Mouse (Mus musculus) brown adipose tissue, adult 24 weeks (tissue): Measurements from ENCODE around the gene Ptk7. TPM values are rescaled to one million over a fixed set of nuclear protein-coding genes. Genes with fewer than 3 reads are reported as not detected.
"Not testable (repeated sequence)": the region's sequence is repeated elsewhere in the genome, so short reads cannot be mapped to it uniquely, and the experiment has no call there.

Experiments
- H3K27ac ChIP-seq: fragments of 200-500 bp; replicated peaks from 2 replicates; pipeline ENCODE4 v1.5.1; 2012; ENCODE audit warnings: low read depth, mild to moderate bottlenecking, low read length
- H3K4me1 ChIP-seq: fragments of 200-500 bp; 2 replicates; pipeline ENCODE4 v1.6.1; 2012; ENCODE audit warnings: low read length, mixed read lengths; ENCODE audit not compliant: control insufficient read depth, insufficient read depth, insufficient read length
- H3K4me3 ChIP-seq: fragments of 200-500 bp; 2 replicates; pipeline ENCODE4 v1.5.1; 2012; ENCODE audit warnings: low read depth, mild to moderate bottlenecking, low read length, moderate library complexity; ENCODE audit not compliant: insufficient read depth
- polyA plus RNA-seq: library from polyadenylated mRNA; stranded (reverse); fragments of >200 nt; gene quantifications from 2 replicates; pipeline ENCODE4 v1.2.4, GENCODE M21; 2012; ENCODE audit not compliant: missing spikeins, insufficient read depth, insufficient read length

The Ptk7 gene
- polyA plus RNA-seq, 1 experiment = not detected

DNA sequence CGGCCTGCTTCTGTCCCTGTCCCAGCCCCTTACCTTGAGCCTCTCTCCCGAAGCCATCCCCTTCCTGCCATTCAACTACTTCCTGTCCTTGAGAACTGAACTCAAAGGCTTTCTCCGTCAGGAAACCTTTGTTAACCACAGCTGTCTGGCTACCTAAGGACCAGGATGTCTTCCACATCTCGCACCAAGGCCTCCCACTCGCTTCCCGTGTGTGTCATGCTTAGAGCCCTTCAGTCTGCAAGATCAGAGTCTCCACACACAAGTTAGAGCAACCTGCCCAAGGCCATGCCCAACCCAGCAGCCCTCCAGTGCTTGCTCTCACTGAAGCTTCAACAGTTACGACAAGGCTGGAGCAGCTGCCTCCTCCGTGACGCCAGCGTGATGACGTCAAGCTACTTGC lies 58.3 kb downstream of the Ptk7 start:
- Histone ChIP-seq H3K27ac (peak overlapping the region; percentile 69), H3K4me1 (0 out of 2 replicates have a peak, but pooled peaks cover 4% of the 10 kb centered on the region), H3K4me3 (no peak overlapping the region; the same call in 1 of the 2 replicates)

DNA sequence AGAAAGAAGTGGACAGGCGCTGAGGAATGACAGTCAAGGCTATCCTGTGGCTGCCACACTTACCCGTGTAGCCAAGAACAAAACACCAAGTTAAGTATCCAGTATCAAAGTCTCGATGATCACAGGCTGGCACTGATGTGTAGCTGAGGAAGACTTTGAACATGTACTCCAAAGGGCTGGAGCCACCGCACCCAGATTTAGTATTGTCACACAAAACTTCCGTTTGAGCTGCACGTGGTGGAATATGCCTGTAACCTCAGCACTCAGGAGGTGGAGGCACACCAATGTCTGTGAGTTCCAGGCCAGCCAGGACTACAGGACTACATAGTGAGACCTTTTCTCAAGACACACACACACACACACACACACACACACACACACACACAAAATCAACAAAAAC lies 70.2 kb downstream of the Ptk7 start:
- Histone ChIP-seq H3K4me3 (no peak overlapping the region), H3K4me1 (no peaks in the 10 kb centered on the region)

GRCm38 (mm10) chr17:46558151-46558550 lies 71.2 kb downstream of the Ptk7 start:
- H3K4me3 ChIP-seq = no peak overlapping the region
- no peak overlapping the region for H3K27ac ChIP-seq
- peaks cover 4% of the 10 kb centered on the region for H3K4me1 ChIP-seq

More for the DNA sequence above, 70.2 kb downstream of the Ptk7 start:
- H3K27ac ChIP-seq = no peak overlapping the region

- not testable (repeated sequence) for H3K4me1 ChIP-seq, H3K4me3 ChIP-seq, H3K27ac ChIP-seq
Observed at GRCm38 (mm10) chr17:46557321-46557720, 72.0 kb downstream of the Ptk7 start.

- Histone ChIP-seq H3K4me1 (peaks cover 4% of the 10 kb centered on the region), H3K27ac (peak overlapping the region; percentile 88), H3K4me3 (peak overlapping the region; percentile 76)
Observed at GRCm38 (mm10) chr17:46556584-46556945, 72.7 kb downstream of the Ptk7 start.

DNA sequence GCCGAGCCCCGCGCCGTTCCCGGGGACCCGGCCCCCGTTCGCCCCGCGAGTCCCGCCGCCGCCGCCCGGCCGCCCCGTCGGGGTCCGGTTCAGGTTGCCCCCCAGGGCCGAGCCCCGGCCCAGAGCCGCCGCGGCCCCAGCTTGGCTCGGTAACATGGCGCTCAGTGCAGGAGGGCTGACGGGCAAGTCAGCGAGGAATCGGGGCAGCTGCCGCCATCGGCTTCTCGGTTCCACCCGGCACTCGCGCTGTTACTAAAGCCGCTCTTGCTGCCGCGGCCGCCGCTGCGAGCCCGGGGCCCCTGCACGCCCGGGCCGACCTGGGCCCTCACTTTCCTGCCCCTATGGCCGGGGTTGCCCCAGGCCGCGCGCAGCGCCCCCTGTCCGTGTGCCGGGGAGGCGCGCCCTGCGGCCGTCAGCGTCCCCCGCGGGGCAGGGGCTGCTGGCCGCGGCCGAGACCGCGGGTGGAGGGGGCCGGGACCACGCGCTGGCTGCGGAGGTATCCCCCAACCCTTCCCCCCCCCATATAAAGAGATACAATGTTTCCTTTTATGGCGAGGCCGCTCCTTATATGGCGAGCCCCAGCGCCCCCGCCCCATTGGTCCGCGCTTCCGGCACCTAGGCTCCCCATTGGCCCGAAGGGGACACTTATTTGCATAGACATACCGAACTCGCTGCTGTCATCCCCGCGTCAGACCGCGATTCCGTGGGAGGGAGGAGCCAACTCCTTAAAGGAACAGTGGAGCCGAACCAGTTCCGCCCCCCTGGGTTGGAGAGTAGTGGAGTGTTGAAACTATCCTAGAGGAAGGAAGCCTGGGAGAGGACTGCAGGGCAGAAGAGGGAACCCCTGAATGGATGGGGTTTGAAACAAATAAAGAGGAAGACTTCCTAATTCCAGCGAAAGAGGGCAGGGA lies 73.4 kb downstream of the Ptk7 start, which contains the start of gene Srf:
Gene Srf, minus strand, starts transcription at position 503 of the 911 bp plus-strand sequence.
- Histone ChIP-seq H3K4me3 (peak within 1 kb of the TSS; percentile 93), H3K4me1 (peaks cover 4% of the 10 kb centered on the region), H3K27ac (peak within 1 kb of the TSS; percentile 88)

DNA sequence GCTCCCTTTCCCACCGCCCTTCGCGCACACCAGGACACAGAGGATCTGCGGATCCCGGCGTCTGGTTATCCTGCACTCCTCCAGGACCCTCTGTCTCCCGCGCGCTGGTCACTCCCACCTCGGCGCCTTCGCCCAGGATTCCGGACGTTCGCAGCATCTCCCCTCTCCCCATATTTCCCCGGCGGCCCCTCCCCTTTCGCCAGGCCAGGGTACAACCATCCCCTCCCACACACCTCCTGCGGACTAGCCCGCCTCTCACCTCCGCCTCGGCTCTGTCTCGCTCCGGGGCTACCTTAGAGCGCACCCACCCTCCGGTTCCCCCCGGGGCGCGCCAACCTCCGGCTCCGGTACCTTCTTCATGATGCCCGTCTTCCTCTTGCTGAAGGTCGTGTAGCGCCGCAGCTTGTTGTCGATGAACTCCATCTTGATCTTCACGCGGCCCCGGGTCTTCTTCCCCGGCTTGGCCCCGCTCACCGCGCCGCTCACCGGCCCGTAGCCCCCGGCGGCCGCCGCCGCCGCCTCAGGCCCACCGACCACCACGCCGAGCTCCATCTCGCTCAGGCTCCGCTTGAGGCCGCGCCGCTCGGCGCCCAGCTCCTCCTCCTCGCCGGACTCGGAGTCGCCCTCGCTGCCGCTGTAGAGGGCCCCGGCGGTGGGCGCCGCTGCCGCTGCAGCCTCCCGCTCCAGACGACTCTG lies 74.2 kb downstream of the Ptk7 start:
- peak overlapping the region; percentile 93 for H3K4me3 ChIP-seq
- peaks cover 4% of the 10 kb centered on the region for H3K4me1 ChIP-seq
- H3K27ac ChIP-seq = peak overlapping the region; percentile 86

DNA sequence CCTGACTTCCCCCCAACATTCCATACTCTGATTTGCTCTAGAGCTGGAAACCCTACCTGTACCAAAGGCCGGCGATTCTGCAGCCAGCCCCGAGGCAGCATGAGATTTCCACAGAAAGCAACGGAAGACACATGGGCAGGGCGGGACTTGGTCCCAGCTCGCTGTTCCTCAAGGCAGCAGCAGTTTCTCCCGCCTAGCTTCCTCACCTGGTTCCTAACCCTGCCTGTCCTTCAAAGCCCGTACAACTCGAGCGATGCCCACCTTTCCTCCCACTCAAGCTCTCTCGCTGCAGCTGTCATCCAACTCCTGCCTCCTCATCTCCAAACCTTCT lies 74.7 kb downstream of the Ptk7 start:
- Histone ChIP-seq H3K4me1 (peaks cover 4% of the 10 kb centered on the region), H3K4me3 (peak overlapping the region; percentile 93), H3K27ac (peak overlapping the region; percentile 28)

- Histone ChIP-seq H3K4me1 (peaks cover 4% of the 10 kb centered on the region), H3K27ac (no peak overlapping the region), H3K4me3 (peak overlapping the region; percentile 93)
Observed at GRCm38 (mm10) chr17:46553926-46554325, 75.4 kb downstream of the Ptk7 start.

GRCm38 (mm10) chr17:46553469-46553868 lies 75.8 kb downstream of the Ptk7 start:
- peaks cover 4% of the 10 kb centered on the region for H3K4me1 ChIP-seq
- H3K4me3 ChIP-seq = peak overlapping the region; percentile 93

DNA sequence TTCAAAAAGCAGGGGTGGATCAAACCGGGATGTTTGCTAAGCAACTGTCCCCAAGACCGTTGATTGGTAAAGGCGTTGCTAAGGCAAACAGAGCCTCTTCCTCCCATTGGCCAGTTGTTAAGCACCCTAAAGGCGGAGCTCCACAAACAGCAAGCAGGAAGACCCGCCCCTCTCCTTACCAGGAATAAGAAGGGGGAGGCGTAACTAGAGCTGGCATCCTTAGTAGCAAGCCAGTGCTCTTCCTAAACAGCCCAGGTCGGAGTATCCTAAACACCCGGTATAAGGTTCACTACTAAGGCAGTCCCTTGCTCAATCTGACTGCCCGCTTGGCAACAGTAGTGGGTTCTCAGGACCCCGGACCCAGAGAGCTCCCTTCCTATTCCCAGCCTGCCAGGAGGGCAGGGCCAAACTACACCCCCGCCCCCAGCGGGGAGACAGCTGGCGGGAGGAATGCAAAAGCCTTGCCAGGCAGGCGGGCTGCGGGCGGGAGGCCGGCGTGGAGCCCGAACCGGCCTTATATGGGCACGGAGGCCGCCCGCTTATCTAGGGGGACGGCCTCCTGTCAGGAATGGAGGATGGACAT lies 76.4 kb downstream of the Ptk7 start:
- peak overlapping the region; percentile 89 for H3K27ac ChIP-seq
- peaks cover 4% of the 10 kb centered on the region for H3K4me1 ChIP-seq
- H3K4me3 ChIP-seq = peak overlapping the region; percentile 93

More at GRCm38 (mm10) chr17:46553469-46553868, 75.8 kb downstream of the Ptk7 start:
- peak overlapping the region; percentile 89 for H3K27ac ChIP-seq

- H3K27ac ChIP-seq = no peak overlapping the region
- no peak overlapping the region for H3K4me3 ChIP-seq
- H3K4me1 ChIP-seq = peaks cover 4% of the 10 kb centered on the region
Observed at GRCm38 (mm10) chr17:46552151-46552550, 77.2 kb downstream of the Ptk7 start.

DNA sequence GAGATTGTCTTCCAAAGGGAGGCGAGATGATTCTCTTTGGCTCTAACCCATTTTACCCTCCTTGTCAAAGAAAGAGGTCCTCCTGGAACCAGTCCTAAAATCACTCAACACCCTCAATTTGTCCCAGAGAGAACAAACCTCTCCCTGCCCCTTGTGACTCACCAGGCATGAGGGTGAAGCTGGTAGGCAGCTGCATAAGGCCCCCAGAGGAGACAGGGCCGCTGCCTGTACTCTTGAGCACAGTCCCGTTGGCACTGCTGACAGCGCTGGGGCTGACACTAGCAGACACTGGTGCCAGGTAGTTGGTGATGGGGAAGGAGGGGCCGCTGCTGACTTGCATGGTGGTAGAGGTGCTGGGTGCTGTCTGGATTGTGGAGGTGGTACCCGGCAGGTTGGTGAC lies 77.9 kb downstream of the Ptk7 start:
- Histone ChIP-seq H3K4me1 (peaks cover 4% of the 10 kb centered on the region), H3K4me3 (no peak overlapping the region), H3K27ac (no peak overlapping the region)

DNA sequence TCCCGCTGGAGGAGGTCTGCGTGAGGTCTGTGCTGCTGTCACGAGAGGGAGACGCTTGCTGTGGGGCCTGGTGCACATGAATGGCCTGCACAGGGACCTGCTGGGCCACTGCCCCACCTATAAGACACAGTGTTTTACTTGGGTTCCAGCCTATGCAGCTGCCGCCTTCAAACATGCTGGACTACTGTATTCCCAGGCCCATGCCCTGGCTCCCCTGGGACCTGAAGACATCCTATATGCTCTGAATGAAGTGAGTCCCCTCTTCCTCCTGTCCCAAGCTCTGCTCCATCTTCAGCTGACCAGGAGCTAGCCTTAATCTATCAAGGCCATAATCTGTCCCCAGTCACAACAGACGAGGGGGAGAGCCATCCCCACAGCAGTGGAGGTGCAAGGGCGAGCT lies 78.4 kb downstream of the Ptk7 start:
- no peak overlapping the region for H3K27ac ChIP-seq
- H3K4me3 ChIP-seq = no peak overlapping the region
- H3K4me1 ChIP-seq = peaks cover 4% of the 10 kb centered on the region

- Histone ChIP-seq H3K4me1 (peaks cover 4% of the 10 kb centered on the region), H3K4me3 (no peak overlapping the region), H3K27ac (no peak overlapping the region)
Observed at GRCm38 (mm10) chr17:46549642-46550041, 79.7 kb downstream of the Ptk7 start.
